Mouse (Mus musculus) CH12.LX (cell line): ENCODE data around the gene Prr23a2. TPM values are rescaled to one million over a fixed set of nuclear protein-coding genes. Genes with fewer than 3 reads are reported as not detected.

ENCODE experiments used
- DNase-seq: peaks from one replicate; pipeline ENCODE4 v3.0.0-alpha.2; 2013; ENCODE audit errors: extremely low read depth
- H3K27ac ChIP-seq: 2 replicates; pipeline ENCODE4 v1.5.1; 2012; ENCODE audit warnings: low read depth, mild to moderate bottlenecking, control low read depth, moderate library complexity; ENCODE audit not compliant: insufficient read depth
- H3K27me3 ChIP-seq: replicated peaks from 2 replicates; pipeline ENCODE3; 2012; ENCODE audit warnings: inconsistent platforms
- H3K36me3 ChIP-seq, 2 experiments: replicated peaks in 1 of 2; 2 replicates each; pipeline versions ENCODE3 to v1.6.1; 2012; ENCODE audit warnings: inconsistent platforms in 1 of 2, low read length in 1 of 2, mild to moderate bottlenecking in 1 of 2, mixed read lengths in 1 of 2, moderate library complexity in 1 of 2; ENCODE audit not compliant: control insufficient read depth in 1 of 2, insufficient read depth in 1 of 2
- H3K4me1 ChIP-seq, 2 experiments: 2 replicates each; pipeline ENCODE4 v1.6.1; 2012; ENCODE audit warnings: inconsistent platforms in 1 of 2, moderate library complexity in 1 of 2; ENCODE audit not compliant: insufficient read depth in 2 of 2, control insufficient read depth in 1 of 2
- H3K4me2 ChIP-seq: 2 replicates; pipeline ENCODE4 v1.6.1; 2012; ENCODE audit warnings: low read depth, mild to moderate bottlenecking, control low read depth; ENCODE audit not compliant: poor library complexity, insufficient read depth, severe bottlenecking
- H3K4me3 ChIP-seq, 3 experiments: fragments of 150-350 bp in 1 of 3; sonication (generic) in 1 of 3; replicated peaks in 1 of 3; 2 replicates each; pipeline versions ENCODE3 to v1.5.1; 2011 to 2012; ENCODE audit warnings: low read depth in 2 of 3, low read length in 2 of 3, mild to moderate bottlenecking in 2 of 3, moderate library complexity in 2 of 3, control low read depth in 1 of 3, improper control_type of control experiment in 1 of 3, inconsistent platforms in 1 of 3, mixed read lengths in 1 of 3; ENCODE audit not compliant: poor library complexity in 1 of 3
- H3K79me2 ChIP-seq: replicated peaks from 2 replicates; pipeline ENCODE4 v1.6.1; 2012; ENCODE audit warnings: mild to moderate bottlenecking, moderate library complexity; ENCODE audit not compliant: control insufficient read depth, poor library complexity, insufficient read depth, severe bottlenecking; ENCODE audit errors: extremely low read depth
- H3K9ac ChIP-seq: 2 replicates; pipeline ENCODE4 v1.6.1; 2012; ENCODE audit warnings: low read depth, mild to moderate bottlenecking, control low read depth, moderate library complexity; ENCODE audit not compliant: insufficient read depth
- H3K9me3 ChIP-seq: replicated peaks from 2 replicates; pipeline ENCODE3; 2012; ENCODE audit warnings: low read length, inconsistent platforms, mixed read lengths
- CHD1 ChIP-seq: IDR thresholded peaks from 2 replicates; pipeline ENCODE4 v1.6.1; 2012; ENCODE audit warnings: low read depth, low read length, improper control_type of control experiment, inconsistent platforms
- CHD2 ChIP-seq: IDR thresholded peaks from 2 replicates; pipeline ENCODE4 v1.6.1; 2011; ENCODE audit warnings: low read length, improper control_type of control experiment
- CTCF ChIP-seq, 2 experiments: IDR thresholded peaks in 1 of 2; conservative IDR thresholded peaks in 1 of 2; 2 replicates each; pipeline ENCODE4 v1.5.1; 2011 to 2012; ENCODE audit warnings: low read depth in 2 of 2, low read length in 2 of 2, improper control_type of control experiment in 1 of 2, inconsistent platforms in 1 of 2, mild to moderate bottlenecking in 1 of 2, moderate library complexity in 1 of 2
- E2F4 ChIP-seq: IDR thresholded peaks from 2 replicates; pipeline ENCODE4 v1.6.1; 2011; ENCODE audit warnings: low read depth, low read length, improper control_type of control experiment; ENCODE audit not compliant: insufficient replicate concordance
- EP300 ChIP-seq: IDR thresholded peaks from 2 replicates; pipeline ENCODE4 v1.6.1; 2011; ENCODE audit warnings: low read length, improper control_type of control experiment
- ETS1 ChIP-seq: conservative IDR thresholded peaks from 2 replicates; pipeline ENCODE4 v1.6.1; 2012; ENCODE audit warnings: low read depth, mild to moderate bottlenecking, inconsistent platforms, low read length, improper control_type of control experiment, moderate library complexity
- GABPA ChIP-seq: IDR thresholded peaks from 2 replicates; pipeline ENCODE4 v1.6.1; 2012; ENCODE audit warnings: low read depth, low read length, improper control_type of control experiment, inconsistent platforms; ENCODE audit not compliant: insufficient replicate concordance
- HCFC1 ChIP-seq: IDR thresholded peaks from 2 replicates; pipeline ENCODE4 v1.6.1; 2012; ENCODE audit warnings: low read depth, mild to moderate bottlenecking, inconsistent platforms, low read length, improper control_type of control experiment
- IRF4 ChIP-seq: IDR thresholded peaks from 2 replicates; pipeline ENCODE4 v1.6.1; 2014; ENCODE audit warnings: low read depth, mild to moderate bottlenecking, inconsistent platforms, low read length, improper control_type of control experiment
- MAZ ChIP-seq: IDR thresholded peaks from 2 replicates; pipeline ENCODE4 v1.6.1; 2012; ENCODE audit warnings: low read depth, mild to moderate bottlenecking, inconsistent platforms, low read length, improper control_type of control experiment, moderate library complexity
- MEF2A ChIP-seq: IDR thresholded peaks from 2 replicates; pipeline ENCODE4 v1.6.1; 2014; ENCODE audit warnings: low read depth, mild to moderate bottlenecking, inconsistent platforms, low read length, improper control_type of control experiment, borderline replicate concordance
- MYC ChIP-seq: IDR thresholded peaks from 2 replicates; pipeline ENCODE4 v1.6.1; 2011; ENCODE audit warnings: low read depth, mild to moderate bottlenecking, improper control_type of control experiment, low read length
- PAX5 ChIP-seq: IDR thresholded peaks from 2 replicates; pipeline ENCODE4 v1.6.1; 2012; ENCODE audit warnings: low read length, inconsistent platforms, mixed read lengths
- POLR2A ChIP-seq: IDR thresholded peaks from 2 replicates; pipeline ENCODE4 v1.6.1; 2011; ENCODE audit warnings: low read depth, mild to moderate bottlenecking, improper control_type of control experiment, low read length
- POLR2AphosphoS2 ChIP-seq: IDR thresholded peaks from 2 replicates; pipeline ENCODE4 v1.6.1; 2011; ENCODE audit warnings: low read depth, low read length, improper control_type of control experiment
- SIN3A ChIP-seq: IDR thresholded peaks from 2 replicates; pipeline ENCODE4 v1.6.1; 2012; ENCODE audit warnings: low read length, improper control_type of control experiment, inconsistent platforms
- SMC3 ChIP-seq: IDR thresholded peaks from 2 replicates; pipeline ENCODE4 v1.6.1; 2011; ENCODE audit warnings: low read depth, low read length, improper control_type of control experiment
- TBP ChIP-seq: conservative IDR thresholded peaks from 2 replicates; pipeline ENCODE4 v1.6.1; 2011; ENCODE audit warnings: low read depth, low read length, improper control_type of control experiment
- USF1 ChIP-seq: IDR thresholded peaks from 2 replicates; pipeline ENCODE4 v1.6.1; 2014; ENCODE audit warnings: low read depth, mild to moderate bottlenecking, inconsistent platforms, low read length, improper control_type of control experiment
- USF2 ChIP-seq: conservative IDR thresholded peaks from 2 replicates; pipeline ENCODE4 v1.6.1; 2011; ENCODE audit warnings: low read depth, low read length, improper control_type of control experiment
- ZKSCAN1 ChIP-seq: IDR thresholded peaks from 2 replicates; pipeline ENCODE4 v1.6.1; 2012; ENCODE audit warnings: low read depth, inconsistent platforms, low read length, improper control_type of control experiment, borderline replicate concordance
- ZNF384 ChIP-seq: IDR thresholded peaks from 2 replicates; pipeline ENCODE4 v1.6.1; 2012; ENCODE audit warnings: low read depth, low read length, improper control_type of control experiment, inconsistent platforms
- dilution Hi-C: fragments of 300-500 bp; cut with MboI; formaldehyde crosslinking; loops from 2 replicates; pipeline ENCODE4 v1.14.3; 2020; ENCODE audit warnings: low sequenced_read_pairs; ENCODE audit not compliant: extremely low pct_unique_long_range_greater_than_20kb, extremely low pct_ligation_motif_present
- in situ Hi-C: fragments of 300-500 bp; cut with MboI; formaldehyde crosslinking; loops from 3 replicates; pipeline ENCODE4 v1.14.3; 2019; ENCODE audit warnings: low sequenced_read_pairs, low pct_ligation_motif_present, low pct_unique_long_range_greater_than_20kb, mixed read lengths
- polyA plus RNA-seq: library from polyadenylated mRNA; unstranded; fragments of >175 nt; gene quantifications from 2 replicates; pipeline ENCODE4 v1.2.1, GENCODE M21; 2012; ENCODE audit warnings: low read depth; ENCODE audit not compliant: insufficient read length
- total RNA-seq, 2 experiments: library from RNA; depleted of rRNA; stranded (reverse); fragments of 300-350 nt in 1 of 2; fragments of >200 nt in 1 of 2; gene quantifications; 2 replicates each; pipeline ENCODE4 v1.2.3; 2012 to 2014

Gene Prr23a2
- total RNA-seq (2012; rRNA removed) (not detected in 2 replicates), total RNA-seq (2014; rRNA removed) (not detected in 2 replicates), polyA plus RNA-seq (not detected in 2 replicates)

DNA sequence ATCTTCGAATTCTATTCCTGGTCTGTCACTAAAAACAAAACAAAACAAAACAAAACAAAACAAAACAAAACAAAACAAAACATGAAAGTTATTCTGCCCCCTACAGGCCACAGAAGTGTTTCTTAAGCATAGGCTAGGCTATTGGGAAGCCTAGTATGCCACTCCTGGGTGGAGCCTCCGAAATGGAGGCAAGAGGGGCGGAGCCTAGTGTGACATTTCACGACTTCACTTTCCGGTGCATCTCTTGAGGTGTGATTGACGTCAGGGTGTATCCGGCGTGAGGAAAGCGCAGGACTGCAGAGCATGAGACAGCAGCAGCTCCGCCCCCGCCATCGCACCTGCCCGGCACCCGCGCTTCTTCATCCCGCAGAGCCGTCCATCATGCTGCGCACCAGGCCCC is at the start of gene Prr23a2:
TSS of gene Prr23a2 (plus strand) at position 285 of the 400 bp plus-strand sequence.
- dilution Hi-C loops (no loop called here), in situ Hi-C loops (no loop called here)
- Histone ChIP-seq H3K4me3 (no peak within 1 kb of the TSS), H3K79me2 (no peaks in the 10 kb centered on the region), H3K36me3 (no peaks in the 10 kb centered on the region), H3K27ac (no peak within 1 kb of the TSS), H3K9me3 (no peaks in the 10 kb centered on the region), H3K4me1 (no peaks in the 10 kb centered on the region), H3K4me2 (no peak within 1 kb of the TSS), H3K27me3 (no peaks in the 10 kb centered on the region), H3K9ac (no peak within 1 kb of the TSS)
- TF ChIP-seq POLR2A (no peak), SIN3A (no peak), POLR2AphosphoS2 (no peak), GABPA (no peak)
- DNase-seq = no peak

DNA sequence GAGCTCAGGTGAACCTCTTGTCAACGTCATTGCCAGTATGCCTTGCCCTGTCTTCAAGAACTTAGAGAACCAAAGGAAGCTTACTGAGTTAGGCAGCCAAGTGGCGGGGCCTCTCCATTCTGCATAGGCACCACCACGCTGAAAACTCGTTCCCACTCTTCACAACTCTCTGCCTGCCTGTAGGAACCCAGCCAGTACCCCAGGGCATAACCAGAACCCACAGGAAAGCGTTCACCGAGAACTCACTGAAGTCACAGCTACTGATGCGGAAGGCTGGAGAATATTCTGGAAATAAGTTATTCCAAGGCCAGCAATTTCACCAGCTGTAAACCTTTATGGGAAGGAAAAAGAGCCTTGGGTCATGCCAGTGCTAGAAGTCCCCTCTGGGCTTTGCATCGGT is 48.7 kb upstream of the Prr23a2 start:
- Histone ChIP-seq H3K36me3 (no peaks in the 10 kb centered on the region), H3K27me3 (peaks cover 31% of the 10 kb centered on the region), H3K79me2 (no peaks in the 10 kb centered on the region), H3K9me3 (no peaks in the 10 kb centered on the region), H3K4me3 (no peak overlapping the region), H3K4me2 (no peak overlapping the region)
- DNase-seq = no peak
- dilution Hi-C loops (no loop called here), in situ Hi-C loops (loop anchor here (5.0 kb wide), 1 partner anchor 160 kb away; no protein-coding TSS in a partner anchor)
- TF ChIP-seq SMC3 (no peak), TBP (no peak), CHD2 (no peak), PAX5 (no peak), HCFC1 (no peak), ZNF384 (no peak), USF1 (no peak), EP300 (no peak), MAZ (no peak), MEF2A (no peak), MYC (no peak), E2F4 (no peak), CHD1 (no peak), IRF4 (no peak), ZKSCAN1 (no peak), USF2 (no peak), GABPA (no peak), ETS1 (no peak), CTCF (conservative IDR thresholded peaks at IDR 0.05 in 1 of 2, IDR thresholded peaks at IDR 0.05 in 1 of 2; ENCODE audit: low read depth in 2 of 2, low read length in 2 of 2) (no peak)
- TF ChIP-seq, all 38 proteins: peak for 0
- no peak overlapping the region for H3K27ac ChIP-seq
- no peaks in the 10 kb centered on the region for H3K4me1 ChIP-seq
- no peak overlapping the region for H3K9ac ChIP-seq
